Mouse (Mus musculus) ES-Bruce4 (cell line): ENCODE data around the gene Cep95.

Experiments used
- CTCF ChIP-seq: IDR thresholded peaks from one replicate; pipeline ENCODE4 v1.8.1; 2011; ENCODE audit warnings: low read depth, low read length
- POLR2A ChIP-seq: IDR thresholded peaks from one replicate; pipeline ENCODE4 v1.8.1; 2011; ENCODE audit warnings: low read length; ENCODE audit not compliant: insufficient read depth

DNA sequence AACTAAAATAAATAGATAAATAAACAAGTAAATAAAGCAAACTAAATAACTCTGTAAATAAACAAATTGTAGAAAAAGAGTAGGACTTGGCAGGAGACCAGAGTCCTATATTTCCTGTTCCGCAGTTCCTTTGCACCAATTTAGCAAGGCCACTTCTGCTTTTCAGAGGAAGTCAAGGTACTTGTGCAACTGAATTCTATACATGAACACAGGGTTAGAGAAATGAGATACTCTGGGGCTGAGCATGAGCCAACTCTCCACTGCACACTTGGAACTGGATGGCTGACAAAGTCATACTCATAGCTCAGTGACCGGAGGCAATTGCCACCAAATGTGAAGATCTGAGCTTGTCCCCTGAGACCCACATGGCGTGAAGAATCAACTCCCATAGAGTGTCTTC is 30.0 kb upstream of the Cep95 start:
- TF ChIP-seq CTCF (no peak), POLR2A (no peak)
